Mouse (Mus musculus): ENCODE data around the gene Gm44511. TPM values are rescaled to one million over a fixed set of nuclear protein-coding genes. Genes with fewer than 3 reads are reported as not detected.

The Gm44511 gene
- total RNA-seq (2021): not detected

GRCm38 (mm10) chr6:128826132-128826531 is at the start of gene Gm44511, which contains the start of gene Klrb1b:
Gene Gm44511, minus strand, starts transcription at chr6:128826315.
Gene Klrb1b, minus strand, starts transcription at chr6:128826331.
- DNase-seq: no peak
- intact Hi-C loops (cut with DNase I): no loop called here

- intact Hi-C loops (cut with DNase I): no loop called here
- DNase-seq: no peak
Measured at GRCm38 (mm10) chr6:128871910-128872610, 45.9 kb upstream of the Gm44511 start.

- DNase-seq: no peak
- intact Hi-C loops (cut with DNase I): no loop called here
Measured at GRCm38 (mm10) chr6:128868861-128869260, 42.7 kb upstream of the Gm44511 start.

- DNase-seq: no peak
- intact Hi-C loops (cut with DNase I): no loop called here
Measured at GRCm38 (mm10) chr6:128857976-128858375, 31.9 kb upstream of the Gm44511 start.

- intact Hi-C loops (cut with DNase I): no loop called here
- DNase-seq: peak; percentile 87 to 88
Measured at GRCm38 (mm10) chr6:128856250-128856649, 30.1 kb upstream of the Gm44511 start.

- intact Hi-C loops (cut with DNase I): loop anchor here (2.0 kb wide), 2 partner anchors 399 to 511 kb away; no protein-coding TSS in a partner anchor
- no peak for DNase-seq
Measured at GRCm38 (mm10) chr6:128855477-128855876, 29.4 kb upstream of the Gm44511 start.

GRCm38 (mm10) chr6:128854895-128855294 is 28.8 kb upstream of the Gm44511 start:
- intact Hi-C loops (cut with DNase I): loop anchor here (1.0 to 5.0 kb wide), 4 partner anchors 212 to 512 kb away; no protein-coding TSS in a partner anchor
- no peak for DNase-seq

GRCm38 (mm10) chr6:128854024-128854820 is 28.1 kb upstream of the Gm44511 start:
- intact Hi-C loops (cut with DNase I): loop anchor here (1.0 to 5.0 kb wide), 4 partner anchors 213 to 513 kb away; no protein-coding TSS in a partner anchor
- DNase-seq: peak; percentile 75 to 84

- intact Hi-C loops (cut with DNase I): loop anchor here (5.0 kb wide), 1 partner anchor 235 kb away; no protein-coding TSS in a partner anchor
- DNase-seq: no peak
Measured at GRCm38 (mm10) chr6:128852766-128853165, 26.7 kb upstream of the Gm44511 start.

GRCm38 (mm10) chr6:128851151-128851550 is 25.0 kb upstream of the Gm44511 start:
- intact Hi-C loops (cut with DNase I): loop anchor here (5.0 kb wide), 1 partner anchor 236 kb away; no protein-coding TSS in a partner anchor
- DNase-seq: no peak

GRCm38 (mm10) chr6:128850671-128851070 is 24.6 kb upstream of the Gm44511 start:
- peak; percentile 37 to 49 for DNase-seq
- intact Hi-C loops (cut with DNase I): loop anchor here (5.0 kb wide), 1 partner anchor 237 kb away; no protein-coding TSS in a partner anchor

- DNase-seq: peak; percentile 53 to 71
- intact Hi-C loops (cut with DNase I): loop anchor here (5.0 kb wide), 2 partner anchors 237 to 682 kb away; partner anchors contain the start of gene Gabarapl1
Measured at GRCm38 (mm10) chr6:128849902-128850301, 23.8 kb upstream of the Gm44511 start.

GRCm38 (mm10) chr6:128847401-128847800 is 21.3 kb upstream of the Gm44511 start:
- intact Hi-C loops (cut with DNase I): loop anchor here (5.0 kb wide), 1 partner anchor 685 kb away; the partner anchor contains the start of gene Gabarapl1
- no peak for DNase-seq

- no peak for DNase-seq
Measured at GRCm38 (mm10) chr6:128845998-128846542, 20.0 kb upstream of the Gm44511 start.

GRCm38 (mm10) chr6:128845319-128845979 is 19.3 kb upstream of the Gm44511 start:
- peak; percentile 92 to 97 for DNase-seq
- intact Hi-C loops (cut with DNase I): loop anchor here (5.0 kb wide), 1 partner anchor 687 kb away; the partner anchor contains the start of gene Gabarapl1

More at GRCm38 (mm10) chr6:128845998-128846542, 20.0 kb upstream of the Gm44511 start:
- intact Hi-C loops (cut with DNase I): loop anchor here (5.0 kb wide), 1 partner anchor 686 kb away; the partner anchor contains the start of gene Gabarapl1

GRCm38 (mm10) chr6:128844586-128845080 is 18.5 kb upstream of the Gm44511 start:
- intact Hi-C loops (cut with DNase I): loop anchor here (5.0 kb wide), 1 partner anchor 688 kb away; the partner anchor contains the start of gene Gabarapl1
- no peak for DNase-seq

- peak in 1 of 2 experiments; percentile 29 for DNase-seq
- intact Hi-C loops (cut with DNase I): no loop called here
Measured at GRCm38 (mm10) chr6:128844131-128844530, 18.0 kb upstream of the Gm44511 start.

GRCm38 (mm10) chr6:128843479-128843992 is 17.4 kb upstream of the Gm44511 start:
- peak; percentile 73 to 74 for DNase-seq
- intact Hi-C loops (cut with DNase I): loop anchor here (2.0 kb wide), 1 partner anchor 337 kb away; the partner anchor contains the start of gene Clec2d

- peak; percentile 94 to 95 for DNase-seq
- intact Hi-C loops (cut with DNase I): loop anchor here (2.0 kb wide), 1 partner anchor 338 kb away; the partner anchor contains the start of gene Clec2d
Measured at GRCm38 (mm10) chr6:128842945-128843478, 16.9 kb upstream of the Gm44511 start.
